Mouse (Mus musculus) midbrain, postnatal 0 days (tissue): ENCODE data around the gene Igfbp1. TPM values are rescaled to one million over a fixed set of nuclear protein-coding genes. Genes with fewer than 3 reads are reported as not detected.
"Not testable (repeated sequence)": the region's sequence is repeated elsewhere in the genome, so short reads cannot be mapped to it uniquely, and the experiment has no call there.

ENCODE experiments used
- ATAC-seq: fragments of 200-750 bp; cut with Nextera tagmentation; 2 replicates; pipeline ENCODE4 v1.8.0; 2017; ENCODE audit warnings: moderate number of reproducible peaks, mild to moderate bottlenecking, moderate TSS enrichment, moderate library complexity; ENCODE audit not compliant: low FRiP score
- DNase-seq: peaks from one replicate; pipeline ENCODE4 v3.0.0-alpha.2; 2015; ENCODE audit warnings: low spot score
- H3K27ac ChIP-seq: fragments of 300-500 bp; sonication (generic); 2 replicates; pipeline ENCODE4 v1.5.1; 2014; ENCODE audit warnings: low read depth, mild to moderate bottlenecking, low read length, mixed read lengths
- H3K27me3 ChIP-seq: fragments of 300-500 bp; sonication (generic); 2 replicates; pipeline ENCODE4 v1.6.1; 2014; ENCODE audit warnings: low read length, control low read depth, mixed read lengths; ENCODE audit not compliant: insufficient read depth
- H3K36me3 ChIP-seq: fragments of 300-500 bp; sonication (generic); 2 replicates; pipeline ENCODE4 v1.6.1; 2014; ENCODE audit warnings: low read length, control low read depth, mixed read lengths; ENCODE audit not compliant: insufficient read depth
- H3K4me1 ChIP-seq: fragments of 300-500 bp; sonication (generic); 2 replicates; pipeline ENCODE4 v1.6.1; 2014; ENCODE audit warnings: mild to moderate bottlenecking, control low read depth, antibody characterized with exemption, low read length, mixed read lengths; ENCODE audit not compliant: insufficient read depth
- H3K4me2 ChIP-seq: fragments of 300-500 bp; sonication (generic); 2 replicates; pipeline ENCODE4 v1.6.1; 2014; ENCODE audit warnings: low read depth, mild to moderate bottlenecking, low read length, mixed read lengths; ENCODE audit not compliant: poor library complexity, severe bottlenecking
- H3K4me3 ChIP-seq: fragments of 300-500 bp; sonication (generic); 2 replicates; pipeline ENCODE4 v1.5.1; 2014; ENCODE audit warnings: low read depth, mild to moderate bottlenecking, low read length, moderate library complexity
- H3K9ac ChIP-seq: fragments of 300-500 bp; sonication (generic); replicated peaks from 2 replicates; pipeline ENCODE4 v1.6.1; 2014; ENCODE audit warnings: mild to moderate bottlenecking, low read length, moderate library complexity, mixed read lengths; ENCODE audit not compliant: poor library complexity, severe bottlenecking
- H3K9me3 ChIP-seq: fragments of 300-500 bp; sonication (generic); 2 replicates; pipeline ENCODE4 v1.6.1; 2016; ENCODE audit warnings: low read length, control low read depth
- CTCF ChIP-seq: IDR thresholded peaks from 2 replicates; pipeline ENCODE4 v1.5.1; 2016; ENCODE audit warnings: antibody characterized with exemption, mild to moderate bottlenecking
- WGBS: fragments of 180-500 bp; shearing (Covaris S2); extraction: QIAGEN DNeasy Blood & Tissue Kit; methylation state at CpG from one replicate; pipeline ENCODE4 v1.1.7; 2014; 5-methylcytosine and 5-hydroxymethylcytosine counted together
- polyA plus RNA-seq: library from polyadenylated mRNA; unstranded; fragments of >200 nt; fragmentation: Nextera tagmentation; extraction: Ambion mirVana; gene quantifications from 2 replicates; pipeline ENCODE4 v1.2.1, GENCODE M21; 2015
- total RNA-seq: library from RNA; depleted of rRNA; stranded (reverse); fragments of >200 nt; gene quantifications from 2 replicates; pipeline ENCODE4 v1.2.3, GENCODE M21; 2014

The Igfbp1 gene
- total and polyA plus RNA-seq, 2 experiments from 2014 or later, result not detected

- Histone ChIP-seq H3K4me2 (peak overlapping the region; percentile 75), H3K4me3 (peak overlapping the region; percentile 72), H3K9ac (peak overlapping the region; percentile 83), H3K36me3 (no peaks in the 10 kb centered on the region), H3K27me3 (0 out of 2 replicates have a peak, but pooled peaks cover 4% of the 10 kb centered on the region), H3K9me3 (no peaks in the 10 kb centered on the region), H3K27ac (no peak overlapping the region), H3K4me1 (no peaks in the 10 kb centered on the region)
- 1% methylated on average over 12 of the region's 12 CpGs for WGBS
- no peak for TF ChIP-seq CTCF
- peak; percentile 21; the same call in 1 of the 2 replicates for ATAC-seq
- no peak for DNase-seq
Measured at GRCm38 (mm10) chr11:7214342-7214660, 16.7 kb downstream of the Igfbp1 start.

DNA sequence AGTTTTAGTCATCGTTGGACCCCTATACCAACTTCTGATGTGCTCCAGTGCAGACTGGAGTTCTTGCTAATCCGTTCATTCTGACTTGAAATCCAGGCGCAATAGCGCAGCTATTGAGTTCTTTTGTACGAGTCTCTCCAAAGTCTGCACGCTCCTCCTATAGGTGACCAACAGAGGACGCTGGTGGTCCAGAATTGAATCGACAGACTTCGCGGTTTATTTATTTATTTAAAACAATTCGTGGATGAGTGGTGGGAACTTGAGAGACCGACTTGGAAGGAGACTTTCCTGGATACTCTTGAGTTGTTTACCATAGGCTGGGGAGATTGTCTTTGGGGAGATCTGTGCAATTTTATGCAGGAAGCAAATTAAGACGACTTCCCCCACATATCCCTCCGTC, 17.2 kb downstream of the Igfbp1 start:
- DNase-seq, result peak; percentile 93
- H3K27me3 ChIP-seq, result 0 out of 2 replicates have a peak, but pooled peaks cover 4% of the 10 kb centered on the region
- no peaks in the 10 kb centered on the region for H3K36me3 ChIP-seq
- ATAC-seq, result no peak
- no peaks in the 10 kb centered on the region for H3K4me1 ChIP-seq
- peak overlapping the region; percentile 72 for H3K4me3 ChIP-seq
- no peak overlapping the region for H3K27ac ChIP-seq
- no peaks in the 10 kb centered on the region for H3K9me3 ChIP-seq
- H3K9ac ChIP-seq, result no peak overlapping the region
- 7% methylated on average over 14 of the region's 14 CpGs for WGBS
- TF ChIP-seq CTCF, result peak; percentile 94
- peak overlapping the region; percentile 75 for H3K4me2 ChIP-seq

DNA sequence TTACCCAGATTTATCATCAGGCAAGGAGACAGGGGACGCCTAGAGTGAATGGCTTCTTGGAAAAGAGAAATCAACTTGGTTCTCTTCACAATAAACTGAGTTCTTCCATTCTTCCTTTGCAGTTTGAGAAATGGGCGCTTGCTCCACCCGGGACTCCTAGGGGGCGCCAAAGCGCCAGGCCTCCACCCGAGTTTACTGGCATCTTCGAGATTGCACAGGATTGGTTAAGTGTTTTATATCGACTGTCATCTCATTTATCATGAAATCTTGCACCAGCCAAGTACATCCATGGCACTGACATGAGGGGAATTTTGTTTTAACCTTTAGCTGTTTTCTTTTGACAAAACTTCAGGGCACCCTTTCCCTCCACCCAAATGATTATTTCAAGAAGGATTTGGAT, 18.1 kb downstream of the Igfbp1 start:
- H3K9ac ChIP-seq, result no peak overlapping the region
- TF ChIP-seq CTCF, result peak; percentile 81
- H3K9me3 ChIP-seq, result no peaks in the 10 kb centered on the region
- no peaks in the 10 kb centered on the region for H3K36me3 ChIP-seq
- 14% methylated on average over 8 of the region's 8 CpGs for WGBS
- H3K4me1 ChIP-seq, result no peaks in the 10 kb centered on the region
- DNase-seq (peak; percentile 64), ATAC-seq (no peak)
- no peak overlapping the region for H3K27ac ChIP-seq
- H3K4me2 ChIP-seq, result no peak overlapping the region
- H3K4me3 ChIP-seq, result no peak overlapping the region
- 0 out of 2 replicates have a peak, but pooled peaks cover 4% of the 10 kb centered on the region for H3K27me3 ChIP-seq

- H3K27me3 ChIP-seq, DNase-seq, H3K27ac ChIP-seq, H3K4me3 ChIP-seq, H3K4me2 ChIP-seq, H3K9me3 ChIP-seq, ATAC-seq, H3K36me3 ChIP-seq, H3K4me1 ChIP-seq, H3K9ac ChIP-seq: not testable (repeated sequence)
- 77% methylated on average over 8 of the region's 8 CpGs for WGBS
- TF ChIP-seq CTCF, result peak; percentile 43
Measured at GRCm38 (mm10) chr11:7221826-7222225, 24.2 kb downstream of the Igfbp1 start.

DNA sequence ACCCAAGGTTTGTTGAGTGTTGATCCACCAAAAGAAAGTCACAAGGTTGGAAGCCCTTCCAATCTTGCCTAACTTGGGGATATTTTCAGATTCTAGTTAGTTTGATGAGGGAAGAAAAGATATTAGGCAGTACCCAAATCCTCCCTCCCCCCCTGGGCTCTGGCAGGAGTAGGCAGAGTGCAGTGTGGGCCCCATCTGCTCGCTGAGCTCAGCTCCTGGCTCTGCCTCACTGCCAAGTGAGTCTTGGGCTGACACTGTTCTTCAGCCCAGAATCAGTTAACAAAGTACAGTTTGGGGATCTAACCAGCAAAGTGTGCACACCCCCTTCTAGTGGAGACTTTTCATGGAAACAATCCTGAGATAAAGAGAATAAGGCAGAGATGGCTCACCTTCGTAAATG, 28.6 kb downstream of the Igfbp1 start:
- TF ChIP-seq CTCF, result no peak
- no peaks in the 10 kb centered on the region for H3K27me3 ChIP-seq
- H3K4me1 ChIP-seq, result no peaks in the 10 kb centered on the region
- H3K27ac ChIP-seq, result no peak overlapping the region
- H3K9ac ChIP-seq, result no peak overlapping the region
- H3K36me3 ChIP-seq, result no peaks in the 10 kb centered on the region
- no peak overlapping the region for H3K4me2 ChIP-seq
- H3K4me3 ChIP-seq, result no peak overlapping the region
- DNase-seq, result peak; percentile 40
- no peaks in the 10 kb centered on the region for H3K9me3 ChIP-seq
- WGBS, result 74% methylated on average over 2 of the region's 2 CpGs
- no peak for ATAC-seq

DNA sequence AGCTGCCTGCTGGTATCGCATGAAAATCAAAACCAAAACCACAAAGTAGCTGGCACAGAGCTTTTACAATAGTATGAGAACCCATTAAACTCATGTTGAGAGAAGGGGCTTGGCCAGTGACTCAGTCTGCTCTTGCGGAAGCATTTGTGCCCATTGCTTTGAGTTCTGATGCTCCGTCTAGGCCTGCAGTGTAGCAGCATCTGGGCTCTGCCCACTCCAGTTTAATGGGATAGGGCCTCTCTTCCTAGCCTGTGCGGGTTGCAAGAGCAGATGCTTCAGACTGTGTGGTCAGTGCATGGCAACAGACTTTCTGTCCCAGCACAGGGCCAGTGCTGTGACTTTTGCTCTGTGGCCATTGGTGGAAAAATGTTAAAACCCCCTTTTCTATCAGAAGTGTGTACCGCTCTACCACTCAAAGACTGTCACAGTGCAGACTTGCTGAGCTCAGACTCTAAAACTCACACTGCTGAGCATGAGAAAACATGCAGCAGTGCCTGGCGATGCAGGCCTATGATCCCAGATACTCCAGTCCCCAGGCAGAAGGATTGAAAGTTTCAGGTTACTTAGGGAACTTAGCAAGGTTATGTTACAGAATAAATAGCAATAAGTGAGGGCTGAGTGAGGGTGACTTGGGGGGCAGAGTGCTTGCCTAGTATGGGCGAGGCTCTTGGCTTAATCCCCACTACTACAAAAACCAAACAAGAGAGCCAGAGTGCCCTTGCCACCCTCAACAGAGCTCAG, 29.4 kb downstream of the Igfbp1 start:
- no peak overlapping the region for H3K4me3 ChIP-seq
- no peaks in the 10 kb centered on the region for H3K4me1 ChIP-seq
- WGBS, result 88% methylated on average over 7 of the region's 7 CpGs
- no peak overlapping the region for H3K9ac ChIP-seq
- no peak overlapping the region for H3K27ac ChIP-seq
- H3K9me3 ChIP-seq, result no peaks in the 10 kb centered on the region
- H3K36me3 ChIP-seq, result no peaks in the 10 kb centered on the region
- TF ChIP-seq CTCF, result no peak
- no peak for DNase-seq
- no peaks in the 10 kb centered on the region for H3K27me3 ChIP-seq
- H3K4me2 ChIP-seq, result no peak overlapping the region
- no peak for ATAC-seq
